Mouse (Mus musculus): Measurements from ENCODE around the gene Lhx2.

Gene Lhx2

DNA sequence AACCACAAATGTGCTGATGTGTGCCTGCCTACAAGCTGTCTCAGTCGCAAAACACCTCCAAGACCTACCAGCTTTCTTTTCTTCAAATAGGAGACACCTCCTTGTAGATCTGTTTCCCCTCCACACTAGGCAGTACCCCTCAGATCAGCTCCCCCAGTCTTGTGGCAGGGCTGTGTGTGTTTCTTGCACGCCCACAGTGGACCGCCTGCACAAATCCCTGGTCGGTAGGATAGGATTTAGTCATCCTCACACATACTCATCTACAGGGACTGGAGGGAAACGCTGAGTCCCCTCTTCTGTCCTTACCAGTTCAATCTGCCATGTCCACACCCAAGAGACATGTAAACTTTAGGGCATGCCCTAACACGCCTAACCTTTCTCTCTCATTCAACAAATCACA lies 71.1 kb downstream of the Lhx2 start:
- DNase-seq: no peak

DNA sequence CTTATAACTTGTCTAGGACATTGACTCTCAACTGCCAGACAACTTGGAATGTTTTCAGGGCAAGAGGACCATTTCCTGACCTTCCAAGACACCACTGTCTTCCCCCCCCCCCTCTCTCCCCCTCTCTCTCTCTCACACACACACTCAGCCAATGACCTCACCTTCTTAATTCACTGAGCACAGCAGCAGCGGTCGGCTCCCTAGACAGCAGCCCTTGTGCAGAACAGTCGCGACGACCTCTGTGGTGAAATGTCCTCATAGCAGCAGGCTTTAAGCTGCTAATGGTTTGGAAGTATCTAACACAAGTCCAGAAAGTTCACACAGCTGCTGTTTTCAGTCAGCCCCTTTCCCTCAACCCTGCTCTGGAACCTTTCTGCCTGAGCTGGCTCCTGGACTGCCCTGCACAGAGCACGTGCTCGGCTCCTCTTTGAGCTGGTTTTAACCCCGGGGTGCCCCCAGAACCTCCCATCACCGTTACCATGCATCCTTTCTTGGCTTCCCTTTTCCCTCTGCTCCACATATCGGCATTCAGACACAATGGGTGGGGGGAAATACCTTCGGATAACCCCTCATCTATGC lies 73.6 kb downstream of the Lhx2 start:
- DNase-seq: no peak

DNA sequence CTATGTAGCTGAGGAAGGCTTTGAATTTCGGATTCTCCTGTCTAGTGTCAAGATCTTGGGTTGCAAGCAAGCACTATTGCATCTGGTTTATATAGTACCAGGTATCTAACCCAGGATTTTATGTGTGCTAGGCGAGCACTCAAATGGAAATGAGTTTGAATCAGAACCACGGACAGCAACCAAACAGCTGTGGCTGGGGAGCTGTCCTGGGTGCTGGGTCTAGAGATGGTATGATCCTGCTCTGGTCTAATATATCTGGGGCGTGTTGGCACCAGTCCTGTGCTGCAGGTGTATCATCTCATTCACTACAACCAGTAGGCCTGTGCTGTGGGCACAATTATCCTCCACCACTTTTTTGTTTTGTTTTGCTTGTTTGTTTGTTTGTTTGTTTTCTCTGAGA lies 78.9 kb downstream of the Lhx2 start:
- DNase-seq: no peak
